Mouse (Mus musculus) thymus, postnatal 4 days (tissue): Measurements from ENCODE around the gene Gm15107.
"Not testable (repeated sequence)": the region's sequence is repeated elsewhere in the genome, so short reads cannot be mapped to it uniquely, and the experiment has no call there.

Experiments used
- DNase-seq: peaks from one replicate; pipeline ENCODE4 v3.0.0; 2021

The Gm15107 gene

GRCm38 (mm10) chrX:148180424-148180823, at the start of gene Gm15107:
TSS of gene Gm15107 (plus strand) at chrX:148180724.
- DNase-seq = not testable (repeated sequence)
